Mouse (Mus musculus): ENCODE measurements around the gene Mgmt. TPM values are rescaled to one million over a fixed set of nuclear protein-coding genes. Genes with fewer than 3 reads are reported as not detected.

The Mgmt gene
- 1 to 10 TPM; 5.2 to 5.4 TPM for total RNA-seq (2021)

GRCm38 (mm10) chr7:136894106-136894986 lies at the start of gene Mgmt:
Mgmt (plus strand) TSS chr7:136894614.
- DNase-seq: peak; percentile 93 to 94
- intact Hi-C loops (cut with DNase I): no loop called here

- DNase-seq: no peak
- intact Hi-C loops (cut with DNase I): no loop called here
These were observed 49.6 kb upstream of the Mgmt start for GRCm38 (mm10) chr7:136844835-136845234.

GRCm38 (mm10) chr7:136845321-136845720 lies 49.1 kb upstream of the Mgmt start:
- DNase-seq: no peak
- intact Hi-C loops (cut with DNase I): no loop called here

GRCm38 (mm10) chr7:136846086-136846620 lies 48.3 kb upstream of the Mgmt start:
- intact Hi-C loops (cut with DNase I): no loop called here
- DNase-seq: no peak

GRCm38 (mm10) chr7:136847601-136848000 lies 46.8 kb upstream of the Mgmt start:
- intact Hi-C loops (cut with DNase I): no loop called here
- no peak for DNase-seq

- no peak for DNase-seq
- intact Hi-C loops (cut with DNase I): no loop called here
These were observed 45.7 kb upstream of the Mgmt start for GRCm38 (mm10) chr7:136848761-136849160.

- DNase-seq: no peak
- intact Hi-C loops (cut with DNase I): loop anchor here (5.0 kb wide), 1 partner anchor 467 kb away; no protein-coding TSS in a partner anchor
These were observed 44.6 kb upstream of the Mgmt start for GRCm38 (mm10) chr7:136849811-136850210.

- intact Hi-C loops (cut with DNase I): loop anchor here (5.0 kb wide), 1 partner anchor 467 kb away; no protein-coding TSS in a partner anchor
- DNase-seq: peak; percentile 60 to 62
These were observed 44.1 kb upstream of the Mgmt start for GRCm38 (mm10) chr7:136850339-136850738.

- DNase-seq: no peak
- intact Hi-C loops (cut with DNase I): loop anchor here (5.0 kb wide), 1 partner anchor 465 kb away; no protein-coding TSS in a partner anchor
These were observed 42.5 kb upstream of the Mgmt start for GRCm38 (mm10) chr7:136851946-136852345.

GRCm38 (mm10) chr7:136852721-136853120 lies 41.7 kb upstream of the Mgmt start:
- DNase-seq: no peak
- intact Hi-C loops (cut with DNase I): loop anchor here (5.0 kb wide), 1 partner anchor 465 kb away; no protein-coding TSS in a partner anchor

- DNase-seq: no peak
- intact Hi-C loops (cut with DNase I): no loop called here
These were observed 29.5 kb upstream of the Mgmt start for GRCm38 (mm10) chr7:136864677-136865463.

- DNase-seq: no peak
- intact Hi-C loops (cut with DNase I): no loop called here
These were observed 28.5 kb upstream of the Mgmt start for GRCm38 (mm10) chr7:136865876-136866275.

GRCm38 (mm10) chr7:136866535-136866934 lies 27.9 kb upstream of the Mgmt start:
- intact Hi-C loops (cut with DNase I): no loop called here

GRCm38 (mm10) chr7:136871535-136871934 lies 22.9 kb upstream of the Mgmt start:
- intact Hi-C loops (cut with DNase I): no loop called here

More at GRCm38 (mm10) chr7:136866535-136866934, 27.9 kb upstream of the Mgmt start:
- DNase-seq: no peak

GRCm38 (mm10) chr7:136872059-136872458 lies 22.4 kb upstream of the Mgmt start:
- no peak for DNase-seq
- intact Hi-C loops (cut with DNase I): no loop called here

More at GRCm38 (mm10) chr7:136871535-136871934, 22.9 kb upstream of the Mgmt start:
- no peak for DNase-seq

GRCm38 (mm10) chr7:136874396-136874795 lies 20.0 kb upstream of the Mgmt start:
- intact Hi-C loops (cut with DNase I): no loop called here
- DNase-seq: no peak

- intact Hi-C loops (cut with DNase I): no loop called here
- DNase-seq: peak; percentile 56 to 58
These were observed 14.0 kb upstream of the Mgmt start for GRCm38 (mm10) chr7:136880386-136880785.

- intact Hi-C loops (cut with DNase I): no loop called here
- no peak for DNase-seq
These were observed 6.3 kb upstream of the Mgmt start for GRCm38 (mm10) chr7:136888161-136888560.

GRCm38 (mm10) chr7:136895356-136895755 lies 942 bp downstream of the Mgmt start:
- DNase-seq: no peak
- intact Hi-C loops (cut with DNase I): no loop called here

- no peak for DNase-seq
- intact Hi-C loops (cut with DNase I): no loop called here
These were observed 1.4 kb downstream of the Mgmt start for GRCm38 (mm10) chr7:136895851-136896250.

- intact Hi-C loops (cut with DNase I): no loop called here
- no peak for DNase-seq
These were observed 3.1 kb downstream of the Mgmt start for GRCm38 (mm10) chr7:136897481-136897880.
